Mouse (Mus musculus): Measurements from ENCODE around the gene Gipc1.

Gipc1 gene

GRCm38 (mm10) chr8:83652030-83652743, at the start of gene Gipc1:
Gipc1 (plus strand) TSS chr8:83652677.
- peak; percentile 96 to 98 for DNase-seq

- DNase-seq, result peak; percentile 100
Observed at GRCm38 (mm10) chr8:83607661-83608397, 44.6 kb upstream of the Gipc1 start, which contains the start of the genes Tecr and Dnajb1. Tecr (minus strand) TSS chr8:83607971. Dnajb1 (plus strand) TSS chr8:83608193.

GRCm38 (mm10) chr8:83608398-83608829, 44.1 kb upstream of the Gipc1 start:
- peak; percentile 88 for DNase-seq

- DNase-seq, result no peak
Observed at GRCm38 (mm10) chr8:83609086-83609485, 43.4 kb upstream of the Gipc1 start.

- DNase-seq, result no peak
Observed at GRCm38 (mm10) chr8:83609547-83610180, 42.8 kb upstream of the Gipc1 start.

- no peak for DNase-seq
Observed at GRCm38 (mm10) chr8:83611921-83612320, 40.6 kb upstream of the Gipc1 start.

- no peak for DNase-seq
Observed at GRCm38 (mm10) chr8:83613695-83614094, 38.8 kb upstream of the Gipc1 start.

GRCm38 (mm10) chr8:83616625-83617024, 35.9 kb upstream of the Gipc1 start:
- DNase-seq, result no peak

GRCm38 (mm10) chr8:83617111-83617510, 35.4 kb upstream of the Gipc1 start:
- no peak for DNase-seq

- no peak for DNase-seq
Observed at GRCm38 (mm10) chr8:83618566-83618965, 33.9 kb upstream of the Gipc1 start.

GRCm38 (mm10) chr8:83619568-83620285, 32.8 kb upstream of the Gipc1 start:
- DNase-seq, result no peak

- DNase-seq, result no peak
Observed at GRCm38 (mm10) chr8:83621691-83622388, 30.6 kb upstream of the Gipc1 start.

- DNase-seq, result peak; percentile 96
Observed at GRCm38 (mm10) chr8:83622389-83622989, 30.0 kb upstream of the Gipc1 start.

GRCm38 (mm10) chr8:83623549-83623948, 28.9 kb upstream of the Gipc1 start:
- no peak for DNase-seq

GRCm38 (mm10) chr8:83624739-83625138, 27.7 kb upstream of the Gipc1 start:
- DNase-seq, result peak; percentile 68 to 76

- DNase-seq, result no peak
Observed at GRCm38 (mm10) chr8:83625676-83626299, 26.7 kb upstream of the Gipc1 start.

GRCm38 (mm10) chr8:83632083-83632707, 20.3 kb upstream of the Gipc1 start:
- DNase-seq, result no peak

- no peak for DNase-seq
Observed at GRCm38 (mm10) chr8:83638856-83639255, 13.6 kb upstream of the Gipc1 start.

GRCm38 (mm10) chr8:83639649-83640048, 12.8 kb upstream of the Gipc1 start:
- DNase-seq, result no peak

- no peak for DNase-seq
Observed at GRCm38 (mm10) chr8:83647511-83647910, 5.0 kb upstream of the Gipc1 start.

- no peak for DNase-seq
Observed at GRCm38 (mm10) chr8:83648031-83648430, 4.4 kb upstream of the Gipc1 start.

Data from cerebellum, postnatal 10 days (tissue).